Mouse (Mus musculus) lung, embryonic 15.5 days (tissue): ENCODE measurements around the gene Apobec2. TPM values are rescaled to one million over a fixed set of nuclear protein-coding genes. Genes with fewer than 3 reads are reported as not detected.
"Not testable (repeated sequence)": the region's sequence is repeated elsewhere in the genome, so short reads cannot be mapped to it uniquely, and the experiment has no call there.

ENCODE experiments used
- ATAC-seq: fragments of 200-750 bp; cut with Nextera tagmentation; 2 replicates; pipeline ENCODE4 v1.8.0; 2017; ENCODE audit warnings: moderate number of reproducible peaks, borderline replicate concordance; ENCODE audit not compliant: low FRiP score, low TSS enrichment; ENCODE audit errors: extremely low read depth
- H3K27ac ChIP-seq: fragments of 300-500 bp; sonication (generic); 2 replicates; pipeline ENCODE4 v1.5.1; 2015; ENCODE audit warnings: moderate library complexity, mild to moderate bottlenecking, inconsistent platforms
- H3K27me3 ChIP-seq: fragments of 300-500 bp; sonication (generic); 2 replicates; pipeline ENCODE4 v1.6.1; 2015; ENCODE audit warnings: inconsistent platforms
- H3K36me3 ChIP-seq: fragments of 300-500 bp; sonication (generic); 2 replicates; pipeline ENCODE4 v1.6.1; 2015; ENCODE audit warnings: inconsistent platforms
- H3K4me1 ChIP-seq: fragments of 300-500 bp; sonication (generic); 2 replicates; pipeline ENCODE4 v1.6.1; 2015; ENCODE audit warnings: inconsistent platforms
- H3K4me2 ChIP-seq: fragments of 300-500 bp; sonication (generic); 2 replicates; pipeline ENCODE4 v1.6.1; 2015; ENCODE audit warnings: inconsistent platforms, mild to moderate bottlenecking, moderate library complexity
- H3K4me3 ChIP-seq: fragments of 300-500 bp; sonication (generic); 2 replicates; pipeline ENCODE4 v1.5.1; 2015; ENCODE audit warnings: mild to moderate bottlenecking, inconsistent platforms
- H3K9ac ChIP-seq: fragments of 300-500 bp; sonication (generic); 2 replicates; pipeline ENCODE4 v1.6.1; 2015; ENCODE audit warnings: inconsistent platforms
- H3K9me3 ChIP-seq: fragments of 300-500 bp; sonication (generic); 2 replicates; pipeline ENCODE4 v1.6.1; 2016; ENCODE audit warnings: inconsistent platforms
- WGBS: fragments of 180-500 bp; shearing (Covaris S2); methylation state at CpG from one replicate; pipeline ENCODE4 v1.1.7; 2015; 5-methylcytosine and 5-hydroxymethylcytosine counted together
- polyA plus RNA-seq: library from polyadenylated mRNA; unstranded; fragments of >200 nt; fragmentation: Nextera tagmentation; extraction: Ambion mirVana; gene quantifications from 2 replicates; pipeline ENCODE4 v1.2.1, GENCODE M21; 2015

Gene Apobec2
- 7.5 and 8.7 TPM in 2 replicates for polyA plus RNA-seq

- peaks cover 46% of the 10 kb centered on the region for H3K4me1 ChIP-seq
- WGBS: 43% methylated on average over 16 of the region's 16 CpGs
- no peaks in the 10 kb centered on the region for H3K9me3 ChIP-seq
- no peak for ATAC-seq
- no peaks in the 10 kb centered on the region for H3K36me3 ChIP-seq
- H3K4me3 ChIP-seq: no peak within 1 kb of the TSS
- H3K27me3 ChIP-seq: no peaks in the 10 kb centered on the region
- no peak within 1 kb of the TSS for H3K9ac ChIP-seq
- no peak within 1 kb of the TSS for H3K4me2 ChIP-seq
- H3K27ac ChIP-seq: peak within 1 kb of the TSS; percentile 30; the same call in 1 of the 2 replicates
Measured at GRCm38 (mm10) chr17:48432158-48432980, at the start of gene Apobec2. Gene Apobec2 (minus strand): TSS chr17:48432930.

DNA sequence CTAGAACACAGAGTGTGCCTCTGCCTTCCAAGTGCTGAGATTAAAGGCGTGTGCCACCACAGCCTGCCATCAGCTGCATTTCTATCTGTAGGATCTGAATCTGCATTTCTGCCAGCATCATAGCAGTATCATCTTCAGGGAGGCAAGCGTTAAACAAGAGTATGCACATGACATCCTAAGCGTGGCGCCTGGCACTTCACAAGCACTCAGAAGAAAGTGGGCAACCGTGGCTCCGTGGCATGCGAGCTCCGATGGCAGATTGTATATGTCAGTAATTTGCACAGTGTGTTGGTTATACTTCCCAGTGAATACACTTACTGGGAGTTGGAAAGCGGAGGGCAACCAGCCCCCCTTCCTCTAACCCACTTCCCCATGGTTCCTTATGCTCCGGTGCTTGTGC is 47.2 kb upstream of the Apobec2 start:
- no peak overlapping the region for H3K4me3 ChIP-seq
- H3K4me1 ChIP-seq: no peaks in the 10 kb centered on the region
- no peak overlapping the region for H3K9ac ChIP-seq
- no peaks in the 10 kb centered on the region for H3K36me3 ChIP-seq
- H3K9me3 ChIP-seq: no peaks in the 10 kb centered on the region
- H3K27ac ChIP-seq: no peak overlapping the region
- no peaks in the 10 kb centered on the region for H3K27me3 ChIP-seq
- no peak for ATAC-seq
- 79% methylated on average over 10 of the region's 10 CpGs for WGBS
- H3K4me2 ChIP-seq: no peak overlapping the region

GRCm38 (mm10) chr17:48475444-48475843 is 42.7 kb upstream of the Apobec2 start:
- ATAC-seq: no peak
- Histone ChIP-seq H3K4me1 (no peaks in the 10 kb centered on the region), H3K27me3 (no peaks in the 10 kb centered on the region), H3K4me3 (no peak overlapping the region), H3K36me3 (no peaks in the 10 kb centered on the region), H3K9ac (no peak overlapping the region), H3K9me3 (no peaks in the 10 kb centered on the region), H3K4me2 (no peak overlapping the region), H3K27ac (no peak overlapping the region)
- WGBS: 77% methylated on average over 8 of the region's 8 CpGs

GRCm38 (mm10) chr17:48474282-48474681 is 41.6 kb upstream of the Apobec2 start:
- H3K9ac ChIP-seq, H3K4me1 ChIP-seq, H3K4me2 ChIP-seq, H3K9me3 ChIP-seq, H3K4me3 ChIP-seq, ATAC-seq, H3K36me3 ChIP-seq, H3K27me3 ChIP-seq, H3K27ac ChIP-seq: not testable (repeated sequence)
- 82% methylated on average over 6 of the region's 6 CpGs for WGBS

- peak; percentile 70 for ATAC-seq
- 0 out of 2 replicates have a peak, but pooled peaks cover 4% of the 10 kb centered on the region for H3K4me1 ChIP-seq
- peak overlapping the region; percentile 7; the same call in 1 of the 2 replicates for H3K4me3 ChIP-seq
- H3K36me3 ChIP-seq: no peaks in the 10 kb centered on the region
- H3K27me3 ChIP-seq: no peaks in the 10 kb centered on the region
- no peaks in the 10 kb centered on the region for H3K9me3 ChIP-seq
- H3K9ac ChIP-seq: no peak overlapping the region
- peak overlapping the region; percentile 42 for H3K4me2 ChIP-seq
- WGBS: 5% methylated on average over 22 of the region's 22 CpGs
- H3K27ac ChIP-seq: no peak overlapping the region
Measured at GRCm38 (mm10) chr17:48467395-48468231, 34.9 kb upstream of the Apobec2 start.

GRCm38 (mm10) chr17:48466769-48467394 is 34.2 kb upstream of the Apobec2 start:
- 25% methylated on average over 22 of the region's 22 CpGs for whole genome bisulfite sequencing
- peak; percentile 58 for ATAC-seq
- no peaks in the 10 kb centered on the region for H3K27me3 ChIP-seq
- no peaks in the 10 kb centered on the region for H3K9me3 ChIP-seq
- no peaks in the 10 kb centered on the region for H3K36me3 ChIP-seq
- H3K4me2 ChIP-seq: peak overlapping the region; percentile 42
- H3K9ac ChIP-seq: no peak overlapping the region
- no peak overlapping the region for H3K27ac ChIP-seq
- peak overlapping the region; percentile 7; the same call in 1 of the 2 replicates for H3K4me3 ChIP-seq
- 0 out of 2 replicates have a peak, but pooled peaks cover 4% of the 10 kb centered on the region for H3K4me1 ChIP-seq

DNA sequence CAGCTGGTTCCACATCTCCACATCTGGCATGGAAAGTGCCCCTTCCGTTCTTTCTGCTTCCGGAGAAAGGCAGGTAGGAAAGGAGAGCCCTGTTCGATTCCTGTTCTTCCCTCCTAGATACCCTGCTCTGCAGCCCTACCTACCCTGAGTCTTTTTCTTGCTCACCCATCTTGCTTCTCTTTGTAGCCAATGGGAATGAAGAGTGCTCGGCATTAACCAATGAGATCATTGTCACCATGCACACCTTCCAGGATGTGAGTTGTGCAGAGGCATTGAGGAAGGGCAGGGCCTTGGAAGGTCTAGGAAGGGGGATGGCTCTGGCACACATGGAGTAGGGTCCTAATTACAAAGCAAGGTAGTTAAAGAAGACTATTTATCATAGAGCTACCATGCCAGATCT is 30.7 kb upstream of the Apobec2 start:
- Histone ChIP-seq H3K9me3 (no peaks in the 10 kb centered on the region), H3K4me2 (no peak overlapping the region), H3K4me3 (no peak overlapping the region), H3K4me1 (0 out of 2 replicates have a peak, but pooled peaks cover 4% of the 10 kb centered on the region), H3K27ac (no peak overlapping the region), H3K36me3 (no peaks in the 10 kb centered on the region), H3K9ac (no peak overlapping the region), H3K27me3 (no peaks in the 10 kb centered on the region)
- 94% methylated on average over 4 of the region's 4 CpGs for WGBS
- no peak for ATAC-seq

GRCm38 (mm10) chr17:48462096-48462495 is 29.4 kb upstream of the Apobec2 start:
- H3K27ac ChIP-seq: no peak overlapping the region
- H3K27me3 ChIP-seq: no peaks in the 10 kb centered on the region
- ATAC-seq: peak; percentile 8; the same call in 1 of the 2 replicates
- no peaks in the 10 kb centered on the region for H3K36me3 ChIP-seq
- H3K9me3 ChIP-seq: no peaks in the 10 kb centered on the region
- H3K4me3 ChIP-seq: no peak overlapping the region
- 92% methylated on average over 13 of the region's 13 CpGs for WGBS
- H3K9ac ChIP-seq: no peak overlapping the region
- no peak overlapping the region for H3K4me2 ChIP-seq
- peaks cover under 1% of the 10 kb centered on the region; the same call in 1 of the 2 replicates for H3K4me1 ChIP-seq

GRCm38 (mm10) chr17:48457971-48458653 is 25.4 kb upstream of the Apobec2 start:
- H3K27ac ChIP-seq: no peak overlapping the region
- WGBS: 49% methylated on average over 13 of the region's 13 CpGs

GRCm38 (mm10) chr17:48455955-48456354 is 23.2 kb upstream of the Apobec2 start:
- ATAC-seq: no peak
- H3K4me1 ChIP-seq: peaks cover 3% of the 10 kb centered on the region; the same call in 1 of the 2 replicates
- no peak overlapping the region for H3K4me3 ChIP-seq
- H3K27me3 ChIP-seq: no peaks in the 10 kb centered on the region
- no peak overlapping the region for H3K9ac ChIP-seq
- WGBS: 83% methylated on average over 2 of the region's 2 CpGs
- no peak overlapping the region for H3K27ac ChIP-seq
- H3K36me3 ChIP-seq: no peaks in the 10 kb centered on the region
- no peak overlapping the region for H3K4me2 ChIP-seq
- H3K9me3 ChIP-seq: no peaks in the 10 kb centered on the region

More at GRCm38 (mm10) chr17:48457971-48458653, 25.4 kb upstream of the Apobec2 start:
- H3K4me1 ChIP-seq: peaks cover 3% of the 10 kb centered on the region; the same call in 1 of the 2 replicates
- H3K4me2 ChIP-seq: no peak overlapping the region
- H3K9ac ChIP-seq: no peak overlapping the region
- no peaks in the 10 kb centered on the region for H3K27me3 ChIP-seq
- ATAC-seq: no peak
- no peaks in the 10 kb centered on the region for H3K36me3 ChIP-seq
- no peak overlapping the region for H3K4me3 ChIP-seq
- no peaks in the 10 kb centered on the region for H3K9me3 ChIP-seq

DNA sequence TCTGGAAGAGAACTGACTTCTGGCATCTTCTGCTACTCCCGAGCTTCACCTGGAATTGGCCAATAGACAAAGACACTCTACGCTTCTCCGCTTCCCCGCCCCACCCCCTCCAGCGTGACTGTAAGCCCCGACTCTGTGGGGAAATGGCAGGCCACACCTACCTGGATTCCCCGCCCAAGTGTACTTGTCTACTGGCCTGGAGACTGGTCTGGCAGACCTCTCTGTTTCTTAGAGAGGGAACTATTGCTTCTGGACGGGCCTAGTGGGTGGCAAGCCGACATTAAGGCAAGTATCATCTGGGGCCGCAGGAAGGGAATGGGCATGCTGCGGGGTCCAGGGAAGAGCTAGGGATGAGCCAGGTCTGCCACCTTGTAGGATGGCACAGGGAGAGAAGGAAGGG is 22.0 kb upstream of the Apobec2 start, which contains the start of gene Unc5cl:
Gene Unc5cl, plus strand, starts transcription at position 214 of the 400 bp plus-strand sequence.
- Histone ChIP-seq H3K4me2 (peak within 1 kb of the TSS; percentile 33), H3K9ac (0 out of 2 replicates have a peak within 1 kb of the TSS, but pooled peaks have one; percentile 13), H3K9me3 (no peaks in the 10 kb centered on the region), H3K27me3 (no peaks in the 10 kb centered on the region), H3K4me3 (peak within 1 kb of the TSS; percentile 16), H3K4me1 (peaks cover 3% of the 10 kb centered on the region; the same call in 1 of the 2 replicates), H3K27ac (no peak within 1 kb of the TSS), H3K36me3 (no peaks in the 10 kb centered on the region)
- WGBS: 39% methylated on average over 11 of the region's 11 CpGs
- ATAC-seq: peak; percentile 58; the same call in 1 of the 2 replicates
